Mouse (Mus musculus) gonadal fat pad, adult 2 months (tissue): ENCODE data around the gene Unc5b. TPM values are rescaled to one million over a fixed set of nuclear protein-coding genes. Genes with fewer than 3 reads are reported as not detected.

Experiments used
- DNase-seq: peaks from one replicate; pipeline ENCODE4 v3.0.0-alpha.2; 2012; ENCODE audit warnings: low read depth
- polyA plus RNA-seq: library from polyadenylated mRNA; depleted of rRNA; stranded (reverse); fragments of >200 nt; gene quantifications from 2 replicates; pipeline ENCODE4 v1.2.3, GENCODE M21; 2012; rRNA removed

The Unc5b gene
- polyA plus RNA-seq, 1 experiment: 11.9 TPM

GRCm38 (mm10) chr10:60723345-60723744, 108.0 kb downstream of the Unc5b start:
- no peak for DNase-seq

GRCm38 (mm10) chr10:60721640-60722039, 109.7 kb downstream of the Unc5b start:
- no peak for DNase-seq

GRCm38 (mm10) chr10:60720461-60720860, 110.9 kb downstream of the Unc5b start:
- DNase-seq: no peak

- no peak for DNase-seq
Measured at GRCm38 (mm10) chr10:60718491-60718890, 112.9 kb downstream of the Unc5b start.

GRCm38 (mm10) chr10:60716449-60716848, 114.9 kb downstream of the Unc5b start:
- DNase-seq: no peak

Other genes with a start within 250 kb of the Unc5b start
- 2.1 and 3.7 TPM in 2 replicates for gene Cdh23, start 135.1 kb downstream of the Unc5b start, polyA plus RNA-seq
- gene Slc29a3, start 78.8 kb downstream of the Unc5b start, polyA plus RNA-seq: 24.4 and 42.2 TPM in 2 replicates